Mouse (Mus musculus): Measurements from ENCODE around the gene Dand5.

Gene Dand5

GRCm38 (mm10) chr8:84783198-84783918 lies 39.3 kb downstream of the Dand5 start:
- no peak for DNase-seq

- no peak for DNase-seq
These were observed 39.9 kb downstream of the Dand5 start for GRCm38 (mm10) chr8:84782680-84783079.

GRCm38 (mm10) chr8:84781686-84782505 lies 40.7 kb downstream of the Dand5 start:
- DNase-seq: no peak

GRCm38 (mm10) chr8:84780949-84781680 lies 41.5 kb downstream of the Dand5 start:
- DNase-seq: no peak

- DNase-seq: no peak
These were observed 42.4 kb downstream of the Dand5 start for GRCm38 (mm10) chr8:84780225-84780555.

- DNase-seq: no peak
These were observed 43.0 kb downstream of the Dand5 start for GRCm38 (mm10) chr8:84779519-84780224.

GRCm38 (mm10) chr8:84778638-84779380 lies 43.8 kb downstream of the Dand5 start:
- no peak for DNase-seq

GRCm38 (mm10) chr8:84777899-84778637 lies 44.6 kb downstream of the Dand5 start:
- no peak for DNase-seq

GRCm38 (mm10) chr8:84776569-84776968 lies 46.1 kb downstream of the Dand5 start:
- DNase-seq: no peak

GRCm38 (mm10) chr8:84775621-84776113 lies 47.0 kb downstream of the Dand5 start:
- DNase-seq: no peak

GRCm38 (mm10) chr8:84775105-84775591 lies 47.5 kb downstream of the Dand5 start:
- no peak for DNase-seq

GRCm38 (mm10) chr8:84774473-84774911 lies 48.1 kb downstream of the Dand5 start:
- DNase-seq: no peak

GRCm38 (mm10) chr8:84773833-84774232 lies 48.8 kb downstream of the Dand5 start:
- DNase-seq: no peak

- DNase-seq: no peak
These were observed 49.3 kb downstream of the Dand5 start for GRCm38 (mm10) chr8:84773304-84773703.

GRCm38 (mm10) chr8:84772628-84773027 lies 50.0 kb downstream of the Dand5 start:
- DNase-seq: no peak

- no peak for DNase-seq
These were observed 50.7 kb downstream of the Dand5 start for GRCm38 (mm10) chr8:84771941-84772378.

GRCm38 (mm10) chr8:84771000-84771687 lies 51.5 kb downstream of the Dand5 start:
- no peak for DNase-seq

GRCm38 (mm10) chr8:84770100-84770953 lies 52.3 kb downstream of the Dand5 start:
- no peak for DNase-seq

GRCm38 (mm10) chr8:84769324-84769723 lies 53.3 kb downstream of the Dand5 start:
- no peak for DNase-seq

Measured in spleen, adult 18-20 months (tissue).